Comparison of ENCODE assay signal across 8 mouse cellular contexts in the genomic region with DNA sequence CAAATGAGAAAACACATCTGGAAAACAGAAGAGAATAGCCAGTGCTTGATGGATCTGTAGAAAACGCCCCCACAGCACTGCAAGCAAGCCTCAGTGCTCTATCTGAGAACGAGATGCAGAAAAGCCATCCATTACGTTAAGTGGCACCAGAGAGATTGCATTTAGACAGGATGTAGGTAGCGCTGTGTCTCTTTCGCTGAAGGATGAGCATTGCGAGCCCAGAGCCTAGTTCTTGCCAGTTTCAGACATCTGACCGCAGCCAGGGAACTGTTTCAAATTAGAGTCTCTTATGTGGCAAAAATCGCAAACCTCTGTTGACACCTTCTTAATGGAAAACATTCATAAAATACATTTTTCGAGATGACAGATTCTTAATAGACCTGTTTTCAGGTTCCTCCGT. TPM values are rescaled to one million over a fixed set of nuclear protein-coding genes. Genes with fewer than 3 reads are reported as not detected.
DNase-seq lines count a peak whose midpoint lies in the region; ATAC-seq and TF ChIP-seq lines count a peak whose summit lies in the region.

No protein-coding gene starts in this region.

- H3K4me2 ChIP-seq in heart, postnatal 0 days (ENCODE audit: low read depth, low read length) = peak overlapping the region; percentile 71
- H3K4me2 ChIP-seq in liver, embryonic 13.5 days = peak overlapping the region; percentile 98
- H3K4me2 ChIP-seq in neural tube, embryonic 15.5 days = peak overlapping the region; percentile 84

- H3K9me3 ChIP-seq in heart, postnatal 0 days (replicated peaks; ENCODE audit: control insufficient read depth, low read length) = no peaks in the 10 kb centered on the region
- H3K9me3 ChIP-seq in liver, embryonic 13.5 days (replicated peaks) = no peaks in the 10 kb centered on the region
- no peaks in the 10 kb centered on the region for H3K9me3 ChIP-seq in neural tube, embryonic 15.5 days (replicated peaks)

- H3K27ac ChIP-seq in heart, postnatal 0 days (ENCODE audit: low read depth) = peak overlapping the region; percentile 89
- H3K27ac ChIP-seq in liver, embryonic 13.5 days = no peak overlapping the region
- peak overlapping the region; percentile 92 for H3K27ac ChIP-seq in neural tube, embryonic 15.5 days (replicated peaks)

- no peaks in the 10 kb centered on the region for H3K27me3 ChIP-seq in heart, postnatal 0 days (ENCODE audit: control insufficient read depth, insufficient read depth, low read length)
- H3K27me3 ChIP-seq in liver, embryonic 13.5 days = 0 out of 2 replicates have a peak, but pooled peaks cover 8% of the 10 kb centered on the region
- H3K27me3 ChIP-seq in neural tube, embryonic 15.5 days (replicated peaks) = no peaks in the 10 kb centered on the region

- H3K4me3 ChIP-seq in heart, postnatal 0 days (ENCODE audit: low read depth, low read length) = peak overlapping the region; percentile 98
- H3K4me3 ChIP-seq in liver, embryonic 13.5 days (replicated peaks) = peak overlapping the region; percentile 80
- H3K4me3 ChIP-seq in neural tube, embryonic 15.5 days (replicated peaks) = peak overlapping the region; percentile 83

- peak; percentile 26 for DNase-seq in adrenal gland, postnatal 10 days
- no peak for DNase-seq in adrenal gland, postnatal 4 days (ENCODE audit: low spot score in 2 of 2)
- peak; percentile 53 to 55 for DNase-seq in right cerebral cortex, adult 2 months (ENCODE audit: low spot score in 2 of 2)
- no peak for DNase-seq in right cerebral cortex, postnatal 14 days
- peak; percentile 22 for DNase-seq in heart, postnatal 0 days (ENCODE audit: low spot score)
- DNase-seq in liver, embryonic 13.5 days = no peak
- DNase-seq in yolk sac, embryonic 10.5 days (ENCODE audit: low spot score) = no peak

- peak overlapping the region; percentile 95 for H3K9ac ChIP-seq in heart, postnatal 0 days (replicated peaks; ENCODE audit: low read depth, low read length)
- peak overlapping the region; percentile 90 for H3K9ac ChIP-seq in liver, embryonic 13.5 days
- H3K9ac ChIP-seq in neural tube, embryonic 15.5 days (replicated peaks) = peak overlapping the region; percentile 97

- no peak for TF ChIP-seq CTCF in heart, postnatal 0 days (IDR thresholded peaks at IDR 0.05; ENCODE audit: low read depth)

- ATAC-seq in heart, postnatal 0 days (ENCODE audit: insufficient read depth, low read depth) = no peak
- no peak for ATAC-seq in liver, embryonic 13.5 days (ENCODE audit: low read depth)
- ATAC-seq in neural tube, embryonic 15.5 days (ENCODE audit: low FRiP score) = no peak

- TF ChIP-seq EP300 in heart, postnatal 0 days (IDR thresholded peaks at IDR 0.05; ENCODE audit: low read depth) = no peak

- H3K36me3 ChIP-seq in heart, postnatal 0 days (replicated peaks; ENCODE audit: control insufficient read depth, insufficient read depth, low read length) = peaks cover 4% of the 10 kb centered on the region
- H3K36me3 ChIP-seq in liver, embryonic 13.5 days = no peaks in the 10 kb centered on the region
- H3K36me3 ChIP-seq in neural tube, embryonic 15.5 days = peaks cover 8% of the 10 kb centered on the region; the same call in 1 of the 2 replicates

- peaks cover 33% of the 10 kb centered on the region for H3K4me1 ChIP-seq in heart, postnatal 0 days (ENCODE audit: control insufficient read depth, insufficient read depth)
- H3K4me1 ChIP-seq in liver, embryonic 13.5 days (replicated peaks) = peaks cover 19% of the 10 kb centered on the region
- H3K4me1 ChIP-seq in neural tube, embryonic 15.5 days = peaks cover 44% of the 10 kb centered on the region

- WGBS in heart, postnatal 0 days = 13% methylated on average over 10 of the region's 10 CpGs
- 42% methylated on average over 10 of the region's 10 CpGs for WGBS in liver, embryonic 13.5 days (ENCODE audit: insufficient replicate concordance)
- 10% methylated on average over 10 of the region's 10 CpGs for WGBS in neural tube, embryonic 15.5 days

RNA-seq across cellular contexts. Expression of gene Ankrd50, which starts 1.1 kb away (rescaled TPM):
- total RNA-seq in adrenal gland, postnatal 10 days (2021) = 10 to 100 TPM; 41.4 to 47.5 TPM
- 10 to 100 TPM; 57.4 to 58.3 TPM for total RNA-seq in adrenal gland, postnatal 4 days (2021)
- 42.6 and 85.9 TPM in 2 replicates for total RNA-seq in heart, postnatal 0 days (2014; rRNA removed; ENCODE audit: low replicate concordance)
- 8.6 and 10.9 TPM in 2 replicates for polyA plus RNA-seq in heart, postnatal 0 days (2015; fragmentation: Nextera tagmentation; extraction: Ambion mirVana)
- polyA plus RNA-seq in liver, embryonic 13.5 days (2015; fragmentation: Nextera tagmentation; extraction: Ambion mirVana) = 2.2 and 3.3 TPM in 2 replicates
- 16.4 and 17.5 TPM in 2 replicates for polyA plus RNA-seq in neural tube, embryonic 15.5 days (2015; fragmentation: Nextera tagmentation; extraction: Ambion mirVana)

Comparison
In these comparisons a context has a peak if more than half of its experiments do, and no peak if none do; other contexts are left out.
1. DNase-seq: peak in adrenal gland, postnatal 10 days (single experiment), right cerebral cortex, adult 2 months (2 of 2) and heart, postnatal 0 days (single experiment); none in adrenal gland, postnatal 4 days (0 of 2), right cerebral cortex, postnatal 14 days (single experiment), liver, embryonic 13.5 days (single experiment) and yolk sac, embryonic 10.5 days (single experiment).
2. Peak in every context shown above with its lines, with median percentiles within 50 percentile points of each other: H3K4me2 ChIP-seq, H3K4me3 ChIP-seq and H3K9ac ChIP-seq.